Mouse (Mus musculus) cerebellum, adult 9-10 months (tissue): ENCODE measurements at regions not wholly inside any gene's neighbourhood (a gene's known extent, or its start where the extent isn't known, plus 50 kb on each side); places are given as distances from the start of the nearest gene placed in this dataset.

ENCODE experiments used
- DNase-seq: peaks from one replicate; pipeline ENCODE4 v3.0.0; 2022

GRCm38 (mm10) chr8:78877423-78877822, 56.5 kb upstream of the Lsm6 start:
- DNase-seq: no peak

GRCm38 (mm10) chr8:78889708-78890107, 68.8 kb upstream of the Lsm6 start:
- DNase-seq: no peak

- DNase-seq: no peak
Observed at GRCm38 (mm10) chr8:78890571-78890970, 69.6 kb upstream of the Lsm6 start.

DNA sequence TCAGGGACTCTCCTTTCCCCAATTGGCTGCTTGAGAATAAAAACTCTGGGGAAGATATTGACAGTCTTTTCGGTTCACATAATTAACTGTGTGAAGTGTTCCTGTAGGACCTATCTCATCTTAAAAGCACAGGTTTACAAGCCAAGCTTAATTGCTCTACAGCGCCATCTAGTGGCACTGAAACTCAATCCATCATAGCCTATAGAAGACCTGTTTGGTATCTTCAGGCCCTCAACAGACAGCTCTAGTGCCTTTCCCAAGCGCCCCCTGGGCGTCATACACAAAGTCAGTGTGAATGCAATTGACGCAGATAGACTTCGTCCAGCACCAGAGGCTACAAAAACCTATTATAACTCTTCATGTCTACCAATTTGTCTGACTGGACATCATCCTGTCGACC, 78.9 kb upstream of the Lsm6 start:
- peak; percentile 73 for DNase-seq

- no peak for DNase-seq
Observed at GRCm38 (mm10) chr8:78903034-78903433, 82.1 kb upstream of the Lsm6 start.

DNA sequence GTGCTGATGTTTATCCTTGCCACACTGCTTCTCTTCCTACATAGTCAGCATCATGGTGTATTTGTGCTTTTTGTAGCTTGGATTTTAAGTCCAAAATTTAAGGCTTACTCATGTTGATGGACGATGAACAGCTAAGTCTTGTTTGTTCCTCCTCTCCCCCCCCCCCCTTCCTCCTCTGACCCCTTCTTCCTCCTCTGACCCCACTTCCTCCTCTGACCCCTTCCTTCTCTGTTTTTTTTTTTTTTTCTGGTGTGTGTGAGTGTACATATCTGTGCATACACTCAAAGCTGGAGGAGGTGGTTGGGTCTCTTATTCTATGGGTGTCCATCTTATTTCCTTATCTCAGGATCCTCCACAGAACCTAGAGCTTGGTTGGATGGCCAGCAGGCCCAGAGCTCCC, 87.0 kb upstream of the Lsm6 start:
- no peak for DNase-seq

DNA sequence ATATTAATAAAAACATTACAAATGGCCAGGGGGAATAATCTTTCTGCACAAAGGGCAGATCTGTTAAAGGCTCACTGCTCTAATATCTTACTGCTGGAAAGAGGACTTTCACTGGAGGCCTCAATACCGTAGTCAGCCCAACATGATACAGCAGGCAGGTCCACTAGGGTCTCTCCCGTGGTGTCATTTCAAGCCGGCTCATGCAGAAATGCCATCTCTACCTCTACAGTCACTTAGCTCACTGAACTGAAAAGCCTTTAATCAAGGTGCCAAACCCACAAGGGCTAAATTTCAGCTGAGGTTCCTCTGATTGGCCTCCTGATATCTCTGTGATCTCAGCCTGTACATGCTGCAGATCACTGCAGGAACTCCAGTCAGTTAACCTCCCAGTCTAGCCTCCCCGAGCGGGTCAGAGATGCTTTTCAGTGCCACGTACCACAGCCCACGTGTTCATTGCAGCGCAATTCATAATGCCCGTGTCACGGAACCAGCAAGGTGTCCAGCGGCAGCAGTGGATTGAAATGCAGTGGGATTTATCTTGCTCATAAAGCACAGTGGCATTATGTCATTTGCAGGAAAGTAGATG, 90.4 kb upstream of the Lsm6 start:
- DNase-seq: no peak

DNA sequence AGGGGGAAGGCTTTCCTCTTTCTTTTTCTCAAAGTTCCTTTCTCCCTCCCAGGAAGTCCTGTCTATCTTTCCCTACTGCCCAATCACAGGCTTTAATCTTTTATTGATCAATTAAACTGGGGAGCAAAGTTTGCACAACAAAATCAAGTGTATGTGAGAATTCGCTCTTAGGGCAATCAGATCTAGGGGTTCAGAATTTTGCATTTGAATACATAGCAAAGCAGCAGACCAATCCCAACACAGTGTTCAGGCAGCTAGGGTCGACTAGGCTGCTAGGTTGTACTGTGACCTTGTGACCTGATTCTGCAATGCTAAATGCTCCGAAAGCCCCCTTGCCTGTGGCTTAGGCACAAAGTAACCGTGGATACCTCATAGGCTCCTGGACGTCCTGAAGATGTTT, 91.5 kb upstream of the Lsm6 start:
- DNase-seq: no peak

GRCm38 (mm10) chr8:78913823-78914222, 92.9 kb upstream of the Lsm6 start:
- DNase-seq: no peak

DNA sequence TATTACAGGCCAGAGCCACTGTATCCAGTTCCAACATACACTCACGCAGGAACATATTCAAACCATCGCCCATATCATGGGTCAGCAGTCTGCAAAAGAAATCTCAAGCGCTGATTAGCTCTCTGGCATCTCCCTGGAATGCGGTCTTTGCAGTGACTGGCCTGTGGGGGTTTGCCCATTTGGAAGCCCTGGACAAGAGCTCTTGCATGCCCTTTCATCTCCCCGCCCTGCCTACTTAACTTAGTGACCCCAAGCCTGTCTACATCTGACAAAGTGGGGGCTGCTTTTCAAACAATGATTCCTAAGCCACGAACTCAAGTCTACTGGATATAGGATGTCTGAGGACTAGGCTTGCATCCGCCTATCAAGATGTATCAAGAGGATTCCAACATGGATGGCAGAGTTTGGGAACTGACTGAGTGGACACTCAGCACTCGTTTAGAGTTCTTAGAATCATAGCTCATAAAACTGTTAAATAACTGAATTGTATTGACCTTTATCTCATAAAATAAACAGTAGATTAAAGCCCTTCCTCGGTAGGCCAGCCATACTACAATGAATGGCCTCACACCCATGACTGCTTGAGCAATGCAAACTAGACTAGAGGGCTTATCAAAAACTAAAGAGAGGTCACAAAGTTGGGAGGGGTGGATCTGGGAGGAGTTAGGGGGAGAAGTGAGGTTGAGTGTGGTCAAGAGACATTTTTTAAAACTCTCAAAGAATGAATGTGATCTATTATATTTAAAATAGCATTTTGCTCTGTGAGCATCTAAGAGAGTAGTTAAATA, 97.4 kb upstream of the Zfp827 start:
- DNase-seq: no peak

- no peak for DNase-seq
Observed at GRCm38 (mm10) chr8:78932069-78932468, 96.2 kb upstream of the Zfp827 start.

GRCm38 (mm10) chr8:78940049-78940448, 88.2 kb upstream of the Zfp827 start:
- no peak for DNase-seq

- DNase-seq: no peak
Observed at GRCm38 (mm10) chr8:78941558-78941957, 86.7 kb upstream of the Zfp827 start.

GRCm38 (mm10) chr8:78944367-78944766, 83.9 kb upstream of the Zfp827 start:
- no peak for DNase-seq

DNA sequence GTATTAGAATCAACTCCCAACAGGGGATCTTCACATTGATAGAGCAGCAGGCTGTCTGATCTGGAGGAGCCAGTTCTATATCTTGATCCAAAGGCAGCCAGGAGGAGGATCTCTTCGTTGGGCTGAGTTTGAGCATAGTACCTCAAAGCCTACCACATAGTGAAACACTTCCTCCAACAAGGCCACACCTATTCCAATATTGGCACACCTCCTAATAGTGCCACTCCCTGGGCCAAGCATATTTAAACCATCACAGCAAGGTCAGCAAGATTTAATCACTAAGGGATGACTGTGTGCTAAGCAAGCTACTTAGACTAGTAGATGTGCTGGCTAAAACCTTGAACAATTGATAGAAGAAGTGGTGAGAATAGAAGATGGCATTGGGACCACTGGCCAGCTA, 82.6 kb upstream of the Zfp827 start:
- no peak for DNase-seq

- no peak for DNase-seq
Observed at GRCm38 (mm10) chr8:78946085-78946484, 82.2 kb upstream of the Zfp827 start.

DNA sequence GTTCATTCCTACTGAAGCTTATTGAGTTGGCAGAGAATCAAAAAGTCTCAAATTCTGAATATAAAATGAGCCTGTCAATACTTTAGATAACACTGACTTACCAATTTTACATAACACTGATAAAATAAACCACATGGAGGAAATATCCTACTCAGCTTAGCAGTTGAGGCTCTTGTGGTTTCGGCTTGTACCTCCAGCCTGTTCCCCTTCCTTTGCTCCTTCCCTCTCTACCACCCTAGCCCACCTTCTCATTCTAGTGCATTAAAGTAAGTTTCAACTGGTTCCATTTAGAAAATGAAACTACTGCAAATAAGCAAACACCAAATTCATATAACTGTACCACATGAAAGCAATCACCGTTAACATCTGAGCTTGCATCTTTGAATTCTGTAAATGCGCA, 53.2 kb upstream of the Zfp827 start:
- no peak for DNase-seq
